Mouse (Mus musculus) heart, postnatal 0 days (tissue): ENCODE results near the gene Hdac4. TPM values are rescaled to one million over a fixed set of nuclear protein-coding genes. Genes with fewer than 3 reads are reported as not detected.

Experiments
- ATAC-seq: fragments of 200-750 bp; cut with Nextera tagmentation; 2 replicates; pipeline ENCODE4 v1.8.0; 2017; ENCODE audit warnings: low read depth, moderate number of reproducible peaks, moderate library complexity; ENCODE audit not compliant: insufficient read depth
- DNase-seq: peaks from one replicate; pipeline ENCODE4 v3.0.0-alpha.2; 2016; ENCODE audit warnings: low spot score
- H3K27ac ChIP-seq: fragments of 300-500 bp; sonication (generic); 2 replicates; pipeline ENCODE4 v1.5.1; 2014; ENCODE audit warnings: low read depth, mild to moderate bottlenecking
- H3K27me3 ChIP-seq: fragments of 300-500 bp; sonication (generic); 2 replicates; pipeline ENCODE4 v1.6.1; 2014; ENCODE audit warnings: low read length, mixed read lengths; ENCODE audit not compliant: control insufficient read depth, insufficient read depth
- H3K36me3 ChIP-seq: fragments of 300-500 bp; sonication (generic); replicated peaks from 2 replicates; pipeline ENCODE4 v1.6.1; 2014; ENCODE audit warnings: low read length, mixed read lengths; ENCODE audit not compliant: control insufficient read depth, insufficient read depth
- H3K4me1 ChIP-seq: fragments of 300-500 bp; sonication (generic); 2 replicates; pipeline ENCODE4 v1.6.1; 2014; ENCODE audit warnings: antibody characterized with exemption; ENCODE audit not compliant: control insufficient read depth, insufficient read depth
- H3K4me2 ChIP-seq: fragments of 300-500 bp; sonication (generic); 2 replicates; pipeline ENCODE4 v1.6.1; 2014; ENCODE audit warnings: low read depth, mild to moderate bottlenecking, low read length, moderate library complexity
- H3K4me3 ChIP-seq: fragments of 300-500 bp; sonication (generic); 2 replicates; pipeline ENCODE4 v1.5.1; 2014; ENCODE audit warnings: low read depth, low read length
- H3K9ac ChIP-seq: fragments of 300-500 bp; sonication (generic); replicated peaks from 2 replicates; pipeline ENCODE4 v1.6.1; 2014; ENCODE audit warnings: low read depth, low read length, mixed read lengths
- H3K9me3 ChIP-seq: fragments of 300-500 bp; sonication (generic); replicated peaks from 2 replicates; pipeline ENCODE4 v1.6.1; 2016; ENCODE audit warnings: low read length; ENCODE audit not compliant: control insufficient read depth
- CTCF ChIP-seq: IDR thresholded peaks from 2 replicates; pipeline ENCODE4 v1.5.1; 2016; ENCODE audit warnings: antibody characterized with exemption, control low read depth, low read depth
- EP300 ChIP-seq: IDR thresholded peaks from 2 replicates; pipeline ENCODE4 v1.6.1; 2016; ENCODE audit warnings: antibody characterized with exemption, low read depth
- WGBS: fragments of 180-500 bp; shearing (Covaris S2); extraction: QIAGEN DNeasy Blood & Tissue Kit; methylation state at CpG from one replicate; pipeline ENCODE4 v1.1.7; 2014; 5-methylcytosine and 5-hydroxymethylcytosine counted together
- polyA plus RNA-seq: library from polyadenylated mRNA; unstranded; fragments of >200 nt; fragmentation: Nextera tagmentation; extraction: Ambion mirVana; gene quantifications from 2 replicates; pipeline ENCODE4 v1.2.1, GENCODE M21; 2015
- total RNA-seq: library from RNA; depleted of rRNA; stranded (reverse); fragments of >200 nt; gene quantifications from 2 replicates; pipeline ENCODE4 v1.2.3, GENCODE M21; 2014; ENCODE audit warnings: low replicate concordance

Gene Hdac4
- total and polyA plus RNA-seq, 2 experiments from 2014 or later, result 6.8 to 13.0 TPM

DNA sequence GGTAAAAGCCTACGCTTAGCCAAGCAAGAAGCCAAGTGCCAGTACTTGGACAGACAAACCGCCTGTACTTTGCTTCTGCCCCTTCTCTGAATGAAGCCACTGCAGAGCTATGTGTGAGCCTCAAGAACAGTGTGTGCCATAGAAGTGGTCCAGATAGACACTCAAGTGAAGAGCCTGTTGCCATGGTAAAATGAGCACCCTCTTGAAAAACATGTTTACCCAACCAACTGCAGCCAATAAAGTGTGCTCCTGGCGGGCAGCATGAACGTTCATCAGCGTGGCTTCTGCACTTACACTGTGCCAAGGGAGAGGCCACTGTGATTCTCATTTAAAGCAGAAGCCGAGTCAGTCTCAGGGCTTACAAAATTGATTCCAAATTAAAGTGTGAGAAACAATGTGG, 165.0 kb downstream of the Hdac4 start:
- TF ChIP-seq CTCF (no peak), EP300 (no peak)
- DNase-seq, result no peak
- Histone ChIP-seq H3K27ac (no peak overlapping the region), H3K4me2 (no peak overlapping the region), H3K4me3 (no peak overlapping the region), H3K36me3 (peaks cover 15% of the 10 kb centered on the region), H3K9me3 (no peaks in the 10 kb centered on the region), H3K27me3 (no peaks in the 10 kb centered on the region), H3K4me1 (peaks cover 8% of the 10 kb centered on the region), H3K9ac (no peak overlapping the region)
- ATAC-seq, result peak; percentile 23; the same call in 1 of the 2 replicates
- WGBS, result 67% methylated on average over 6 of the region's 6 CpGs

DNA sequence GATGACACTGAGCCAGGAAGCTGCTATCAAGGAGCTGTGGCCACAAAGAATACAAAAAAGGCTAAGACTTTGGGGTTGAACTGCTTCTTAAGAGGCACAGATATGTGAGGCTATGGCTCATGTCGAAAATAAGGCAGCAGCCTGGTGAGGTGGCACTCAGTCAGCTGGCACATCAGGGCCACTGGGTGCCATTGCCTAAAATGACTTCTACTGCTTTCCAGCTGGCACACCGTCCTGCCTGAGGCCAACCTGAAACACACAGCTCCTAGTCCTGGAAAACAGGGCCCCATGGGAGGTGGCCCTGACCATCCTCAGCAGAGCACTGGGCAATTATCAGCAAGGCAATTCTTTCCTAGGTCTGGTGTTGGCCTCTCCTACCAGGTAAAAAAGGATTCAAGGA, 167.3 kb downstream of the Hdac4 start:
- no peak for TF ChIP-seq EP300
- no peak for TF ChIP-seq CTCF

DNA sequence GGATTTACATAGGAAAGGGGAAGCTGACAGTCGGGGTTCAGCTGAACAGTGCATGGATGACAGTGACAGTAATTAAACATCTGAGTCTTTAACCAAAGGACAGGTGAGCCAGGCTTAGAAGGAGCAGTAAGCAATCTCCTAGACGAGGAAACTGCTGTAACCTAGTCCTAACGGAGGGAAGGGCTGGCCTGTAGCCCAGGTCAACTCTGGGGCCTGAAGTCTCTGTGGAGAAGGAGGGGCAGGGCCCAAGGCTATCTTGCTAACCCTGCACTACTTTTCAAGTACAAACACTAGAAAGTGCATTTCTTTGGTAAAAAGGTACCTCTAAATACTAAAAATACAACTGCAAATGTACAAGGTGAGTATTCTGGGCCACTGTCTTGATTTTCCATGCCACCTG, 169.1 kb downstream of the Hdac4 start:
- Histone ChIP-seq H3K4me2 (no peak overlapping the region), H3K4me1 (peaks cover 11% of the 10 kb centered on the region), H3K9me3 (no peaks in the 10 kb centered on the region), H3K27me3 (no peaks in the 10 kb centered on the region), H3K36me3 (peaks cover 15% of the 10 kb centered on the region), H3K27ac (no peak overlapping the region), H3K4me3 (no peak overlapping the region), H3K9ac (no peak overlapping the region)
- WGBS, result 89% methylated on average over 3 of the region's 3 CpGs
- DNase-seq (no peak), ATAC-seq (no peak)
- TF ChIP-seq CTCF (no peak), EP300 (no peak)

More for the DNA sequence above, 167.3 kb downstream of the Hdac4 start:
- H3K9me3 ChIP-seq, result no peaks in the 10 kb centered on the region
- no peak overlapping the region for H3K4me3 ChIP-seq
- H3K4me1 ChIP-seq, result no peaks in the 10 kb centered on the region
- H3K9ac ChIP-seq, result no peak overlapping the region
- ATAC-seq, result no peak
- no peak for DNase-seq
- no peaks in the 10 kb centered on the region for H3K27me3 ChIP-seq
- 80% methylated on average over 2 of the region's 2 CpGs for WGBS
- no peak overlapping the region for H3K27ac ChIP-seq
- H3K36me3 ChIP-seq, result peaks cover 15% of the 10 kb centered on the region
- H3K4me2 ChIP-seq, result no peak overlapping the region

DNA sequence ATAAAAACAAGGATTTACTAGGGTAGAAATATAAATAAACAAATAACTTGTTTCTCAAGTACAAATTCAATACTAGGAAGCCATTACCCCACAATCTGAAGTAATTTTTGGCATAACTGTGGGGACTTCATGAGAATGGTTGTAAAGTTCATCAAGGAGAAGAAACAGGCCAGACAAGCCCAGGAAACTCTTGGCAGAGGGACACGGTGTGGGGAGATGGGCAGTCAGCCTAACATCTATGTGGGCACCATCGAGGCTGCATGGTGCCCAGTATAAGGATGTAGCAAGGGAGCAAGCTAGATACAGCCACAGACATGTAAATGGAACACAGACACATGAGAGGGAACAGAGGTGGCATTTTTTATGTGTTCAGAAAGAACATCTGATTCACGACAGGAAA, 171.6 kb downstream of the Hdac4 start:
- TF ChIP-seq EP300, result no peak
- Histone ChIP-seq H3K36me3 (peaks cover 4% of the 10 kb centered on the region), H3K9me3 (no peaks in the 10 kb centered on the region), H3K4me3 (no peak overlapping the region), H3K4me1 (peaks cover 11% of the 10 kb centered on the region), H3K4me2 (no peak overlapping the region), H3K27me3 (no peaks in the 10 kb centered on the region), H3K9ac (no peak overlapping the region), H3K27ac (no peak overlapping the region)
- WGBS, result 75% methylated on average over 3 of the region's 3 CpGs
- DNase-seq (no peak), ATAC-seq (no peak)

DNA sequence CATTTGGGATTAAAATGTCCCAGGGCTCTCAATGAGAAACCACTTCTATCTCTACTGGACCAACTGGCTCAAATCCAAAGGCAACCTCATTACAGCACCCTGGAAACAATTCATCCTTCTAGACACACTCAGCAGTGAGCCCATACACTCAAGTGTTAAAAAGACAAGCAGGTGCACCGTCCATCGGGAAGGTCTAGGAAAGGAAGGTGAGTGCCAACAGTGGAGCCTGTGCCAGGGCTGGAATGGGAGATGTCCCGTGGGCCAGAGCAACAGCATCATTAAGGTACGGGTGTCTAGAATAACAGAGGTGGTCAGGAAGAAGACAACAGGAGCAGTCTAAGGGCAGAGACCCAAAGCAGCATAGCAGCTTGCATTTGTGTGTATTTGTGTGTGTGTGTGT, 173.5 kb downstream of the Hdac4 start:
- WGBS, result 61% methylated on average over 4 of the region's 4 CpGs
- Histone ChIP-seq H3K9ac (no peak overlapping the region), H3K4me2 (no peak overlapping the region), H3K9me3 (no peaks in the 10 kb centered on the region), H3K4me3 (no peak overlapping the region), H3K27ac (no peak overlapping the region), H3K4me1 (peaks cover 11% of the 10 kb centered on the region), H3K27me3 (no peaks in the 10 kb centered on the region), H3K36me3 (peaks cover 4% of the 10 kb centered on the region; the same call in 1 of the 2 replicates)
- no peak for TF ChIP-seq CTCF
- no peak for TF ChIP-seq EP300
- DNase-seq (no peak), ATAC-seq (no peak)

DNA sequence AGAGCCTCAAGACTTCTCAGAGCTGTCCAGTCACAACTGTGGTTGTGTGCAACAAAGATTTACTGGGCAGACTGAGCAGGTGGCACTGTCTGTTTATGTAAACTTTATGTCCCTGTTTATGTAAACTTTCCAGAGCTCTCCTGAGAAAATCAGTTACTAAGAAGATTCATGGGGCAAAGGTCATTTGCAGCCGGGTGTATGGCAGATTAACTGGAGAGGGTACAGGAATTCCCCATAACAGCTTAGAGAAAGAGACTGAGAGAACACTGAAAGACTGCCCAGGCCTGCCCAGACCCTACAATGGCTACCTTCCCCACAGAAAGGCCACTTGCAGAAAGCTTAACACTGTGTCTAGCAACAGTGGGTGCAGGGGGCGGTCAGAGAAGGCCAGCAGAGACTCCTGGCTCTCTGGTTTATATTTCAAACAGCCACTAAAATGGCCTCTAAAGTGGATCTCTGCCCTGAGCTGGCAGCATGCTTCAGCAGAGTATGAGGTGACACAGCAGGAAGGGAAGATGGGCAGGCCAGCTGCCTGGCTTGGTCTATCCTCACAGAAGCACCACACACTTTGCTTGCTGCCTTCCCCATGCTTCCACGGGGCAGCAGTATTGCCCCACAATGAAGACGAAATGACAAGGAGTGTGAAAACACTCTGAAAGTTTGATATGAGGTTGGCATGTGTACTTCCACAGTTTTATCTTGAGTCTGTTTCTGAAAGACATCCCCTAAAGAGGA, 179.4 kb downstream of the Hdac4 start:
- H3K9ac ChIP-seq, result no peak overlapping the region
- no peak overlapping the region for H3K27ac ChIP-seq
- no peaks in the 10 kb centered on the region for H3K9me3 ChIP-seq
- 60% methylated on average over 4 of the region's 4 CpGs for WGBS
- no peaks in the 10 kb centered on the region; the same call in 1 of the 2 replicates for H3K4me1 ChIP-seq
- DNase-seq (peak; percentile 8), ATAC-seq (0 out of 2 replicates have a peak, but pooled peaks have one; percentile 36)
- H3K27me3 ChIP-seq, result no peaks in the 10 kb centered on the region
- H3K4me2 ChIP-seq, result no peak overlapping the region
- no peak overlapping the region for H3K4me3 ChIP-seq
- TF ChIP-seq CTCF (peak; percentile 57), EP300 (no peak)
- H3K36me3 ChIP-seq, result peaks cover 13% of the 10 kb centered on the region; the same call in 1 of the 2 replicates
